Mouse (Mus musculus) natural killer cell, adult 2 months (primary cell): ENCODE measurements around the gene Igsf21.

Experiments used
- DNase-seq, 2 experiments: peaks; one replicate each; pipeline ENCODE4 v3.0.0; 2022; ENCODE audit warnings: low spot score in 2 of 2

Igsf21 gene

GRCm38 (mm10) chr4:140143178-140143577 lies 103.4 kb downstream of the Igsf21 start:
- no peak for DNase-seq

GRCm38 (mm10) chr4:140140485-140140884 lies 106.1 kb downstream of the Igsf21 start:
- no peak for DNase-seq

- DNase-seq = no peak
Observed at GRCm38 (mm10) chr4:140138846-140139245, 107.7 kb downstream of the Igsf21 start.

GRCm38 (mm10) chr4:140131625-140132321 lies 114.8 kb downstream of the Igsf21 start:
- no peak for DNase-seq

GRCm38 (mm10) chr4:140131201-140131600 lies 115.4 kb downstream of the Igsf21 start:
- DNase-seq = no peak

- DNase-seq = no peak
Observed at GRCm38 (mm10) chr4:140129553-140130275, 116.9 kb downstream of the Igsf21 start.

GRCm38 (mm10) chr4:140128116-140128515 lies 118.5 kb downstream of the Igsf21 start:
- DNase-seq = no peak

GRCm38 (mm10) chr4:140125806-140126205 lies 120.8 kb downstream of the Igsf21 start:
- DNase-seq = no peak

GRCm38 (mm10) chr4:140122534-140122933 lies 124.0 kb downstream of the Igsf21 start:
- DNase-seq = no peak

GRCm38 (mm10) chr4:140117275-140117691 lies 129.3 kb downstream of the Igsf21 start:
- DNase-seq = no peak

GRCm38 (mm10) chr4:140115756-140116155 lies 130.8 kb downstream of the Igsf21 start:
- DNase-seq = no peak

GRCm38 (mm10) chr4:140115053-140115452 lies 131.5 kb downstream of the Igsf21 start:
- DNase-seq = no peak

- DNase-seq = no peak
Observed at GRCm38 (mm10) chr4:140113690-140114475, 132.7 kb downstream of the Igsf21 start.

GRCm38 (mm10) chr4:140109626-140109948 lies 137.0 kb downstream of the Igsf21 start:
- no peak for DNase-seq

GRCm38 (mm10) chr4:140108871-140109625 lies 137.5 kb downstream of the Igsf21 start:
- DNase-seq = no peak

GRCm38 (mm10) chr4:140107161-140107560 lies 139.4 kb downstream of the Igsf21 start:
- no peak for DNase-seq

- DNase-seq = no peak
Observed at GRCm38 (mm10) chr4:140104795-140105194, 141.8 kb downstream of the Igsf21 start.

- DNase-seq = no peak
Observed at GRCm38 (mm10) chr4:140103341-140104027, 143.1 kb downstream of the Igsf21 start.

- DNase-seq = no peak
Observed at GRCm38 (mm10) chr4:140102581-140103200, 143.9 kb downstream of the Igsf21 start.

- peak in 1 of 2 experiments; percentile 2 for DNase-seq
Observed at GRCm38 (mm10) chr4:140101106-140101505, 145.5 kb downstream of the Igsf21 start.

GRCm38 (mm10) chr4:140100141-140100540 lies 146.4 kb downstream of the Igsf21 start:
- DNase-seq = no peak
